Mouse (Mus musculus) liver, adult 2 months (tissue): ENCODE measurements around the gene Ceacam18. TPM values are rescaled to one million over a fixed set of nuclear protein-coding genes. Genes with fewer than 3 reads are reported as not detected.

Experiments
- DNase-seq: peaks from one replicate; pipeline ENCODE4 v3.0.0-alpha.2; 2011; ENCODE audit warnings: low read depth, low spot score; ENCODE audit errors: extremely low read depth
- H3K27ac ChIP-seq: fragments of 200-500 bp; replicated peaks from 2 replicates; pipeline ENCODE4 v1.5.1; 2012; ENCODE audit warnings: low read depth, mild to moderate bottlenecking, control low read depth, inconsistent platforms, low read length; ENCODE audit not compliant: insufficient read depth
- H3K27me3 ChIP-seq: fragments of 200-500 bp; 2 replicates; pipeline ENCODE4 v1.6.1; 2012; ENCODE audit warnings: mild to moderate bottlenecking, moderate library complexity, low read length, inconsistent platforms; ENCODE audit not compliant: control insufficient read depth, insufficient read depth
- H3K36me3 ChIP-seq: fragments of 200-500 bp; 2 replicates; pipeline ENCODE4 v1.6.1; 2012; ENCODE audit warnings: low read length, inconsistent platforms; ENCODE audit not compliant: control insufficient read depth, insufficient read depth
- H3K4me1 ChIP-seq: fragments of 200-500 bp; 2 replicates; pipeline ENCODE4 v1.6.1; 2011; ENCODE audit warnings: low read length; ENCODE audit not compliant: control insufficient read depth, insufficient read depth
- H3K4me3 ChIP-seq: fragments of 200-500 bp; 2 replicates; pipeline ENCODE4 v1.5.1; 2011; ENCODE audit warnings: low read depth, mild to moderate bottlenecking, control low read depth, low read length, moderate library complexity; ENCODE audit not compliant: insufficient read depth
- H3K79me2 ChIP-seq: fragments of 200-500 bp; 2 replicates; pipeline ENCODE4 v1.6.1; 2012; ENCODE audit warnings: inconsistent platforms, mild to moderate bottlenecking, low read length, moderate library complexity; ENCODE audit not compliant: control insufficient read depth, insufficient read depth
- H3K9ac ChIP-seq: fragments of 200-500 bp; 2 replicates; pipeline ENCODE4 v1.6.1; 2012; ENCODE audit warnings: low read depth, mild to moderate bottlenecking, control low read depth, inconsistent platforms, low read length
- CTCF ChIP-seq: fragments of 200-500 bp; IDR thresholded peaks from 2 replicates; pipeline ENCODE4 v1.5.1; 2011; ENCODE audit warnings: low read depth, low read length, control low read depth
- POLR2A ChIP-seq: fragments of 200-500 bp; IDR thresholded peaks from 2 replicates; pipeline ENCODE4 v1.6.1; 2011; ENCODE audit warnings: low read length, control low read depth; ENCODE audit not compliant: insufficient read depth; ENCODE audit errors: extremely low read depth
- WGBS: fragments of 180-500 bp; shearing (Covaris S2); methylation state at CpG from one replicate; pipeline ENCODE4 v1.1.7; 2018; 5-methylcytosine and 5-hydroxymethylcytosine counted together
- polyA plus RNA-seq: library from polyadenylated mRNA; depleted of rRNA; stranded (reverse); fragments of >200 nt; gene quantifications from 2 replicates; pipeline ENCODE4 v1.2.3, GENCODE M21; 2012
- total RNA-seq: library from RNA; depleted of rRNA; stranded (reverse); fragments of >200 nt; gene quantifications from 2 replicates; pipeline ENCODE4 v1.2.3, GENCODE M21; 2014

The Ceacam18 gene
- total and polyA plus RNA-seq, 2 experiments, result not detected

- Histone ChIP-seq H3K27ac (no peak overlapping the region), H3K79me2 (no peaks in the 10 kb centered on the region), H3K4me3 (no peak overlapping the region), H3K9ac (no peak overlapping the region), H3K36me3 (no peaks in the 10 kb centered on the region), H3K27me3 (peaks cover 4% of the 10 kb centered on the region; the same call in 1 of the 2 replicates), H3K4me1 (peaks cover 4% of the 10 kb centered on the region; the same call in 1 of the 2 replicates)
- 67% methylated on average over 7 of the region's 7 CpGs for WGBS
- TF ChIP-seq POLR2A (no peak), CTCF (no peak)
- no peak for DNase-seq
Measured at GRCm38 (mm10) chr7:43608316-43608824, 26.1 kb upstream of the Ceacam18 start.

GRCm38 (mm10) chr7:43613816-43614551, 20.5 kb upstream of the Ceacam18 start:
- H3K4me1 ChIP-seq, result no peaks in the 10 kb centered on the region
- no peaks in the 10 kb centered on the region for H3K27me3 ChIP-seq
- no peak overlapping the region for H3K4me3 ChIP-seq
- H3K9ac ChIP-seq, result no peak overlapping the region
- H3K27ac ChIP-seq, result no peak overlapping the region
- no peaks in the 10 kb centered on the region for H3K36me3 ChIP-seq
- 93% methylated on average over 14 of the region's 14 CpGs for WGBS
- TF ChIP-seq CTCF (no peak), POLR2A (no peak)
- no peaks in the 10 kb centered on the region for H3K79me2 ChIP-seq
- DNase-seq, result peak; percentile 10

GRCm38 (mm10) chr7:43622927-43623326, 11.6 kb upstream of the Ceacam18 start:
- H3K79me2 ChIP-seq, result no peaks in the 10 kb centered on the region
- no peaks in the 10 kb centered on the region for H3K36me3 ChIP-seq
- no peak overlapping the region for H3K9ac ChIP-seq
- no peaks in the 10 kb centered on the region; the same call in 1 of the 2 replicates for H3K4me1 ChIP-seq
- DNase-seq, result no peak
- TF ChIP-seq CTCF (no peak), POLR2A (no peak)
- H3K4me3 ChIP-seq, result no peak overlapping the region
- H3K27me3 ChIP-seq, result no peaks in the 10 kb centered on the region
- WGBS, result 79% methylated on average over 7 of the region's 7 CpGs
- H3K27ac ChIP-seq, result no peak overlapping the region

GRCm38 (mm10) chr7:43623819-43624218, 10.7 kb upstream of the Ceacam18 start:
- Histone ChIP-seq H3K27ac (no peak overlapping the region), H3K4me3 (no peak overlapping the region), H3K27me3 (no peaks in the 10 kb centered on the region), H3K36me3 (no peaks in the 10 kb centered on the region), H3K9ac (no peak overlapping the region), H3K79me2 (no peaks in the 10 kb centered on the region), H3K4me1 (no peaks in the 10 kb centered on the region; the same call in 1 of the 2 replicates)
- no peak for DNase-seq
- TF ChIP-seq CTCF (no peak), POLR2A (no peak)
- WGBS, result 27% methylated on average over 10 of the region's 10 CpGs

GRCm38 (mm10) chr7:43625065-43625464, 9.4 kb upstream of the Ceacam18 start:
- Histone ChIP-seq H3K79me2 (no peaks in the 10 kb centered on the region), H3K9ac (no peak overlapping the region), H3K27ac (no peak overlapping the region), H3K36me3 (no peaks in the 10 kb centered on the region), H3K4me3 (no peak overlapping the region), H3K4me1 (no peaks in the 10 kb centered on the region; the same call in 1 of the 2 replicates), H3K27me3 (no peaks in the 10 kb centered on the region)
- DNase-seq, result no peak
- 90% methylated on average over 3 of the region's 3 CpGs for WGBS
- TF ChIP-seq CTCF (no peak), POLR2A (no peak)
